Mouse (Mus musculus) C3H10T1/2 (cell line): ENCODE measurements around the gene Gnas. TPM values are rescaled to one million over a fixed set of nuclear protein-coding genes. Genes with fewer than 3 reads are reported as not detected.

Source experiments
- polyA plus RNA-seq, 2 experiments: library from polyadenylated mRNA; unstranded; fragments of >200 nt; fragmentation: generic; extraction: Trizol; gene quantifications; one replicate each; pipeline ENCODE4 v1.2.1; 2012; ENCODE audit warnings: missing spikeins in 2 of 2

Gene Gnas
- polyA plus RNA-seq: 1,000 to 10,000 TPM in 1 of 2 experiments, 100 to 1,000 TPM in 1; 476 to 1,294 TPM

DNA sequence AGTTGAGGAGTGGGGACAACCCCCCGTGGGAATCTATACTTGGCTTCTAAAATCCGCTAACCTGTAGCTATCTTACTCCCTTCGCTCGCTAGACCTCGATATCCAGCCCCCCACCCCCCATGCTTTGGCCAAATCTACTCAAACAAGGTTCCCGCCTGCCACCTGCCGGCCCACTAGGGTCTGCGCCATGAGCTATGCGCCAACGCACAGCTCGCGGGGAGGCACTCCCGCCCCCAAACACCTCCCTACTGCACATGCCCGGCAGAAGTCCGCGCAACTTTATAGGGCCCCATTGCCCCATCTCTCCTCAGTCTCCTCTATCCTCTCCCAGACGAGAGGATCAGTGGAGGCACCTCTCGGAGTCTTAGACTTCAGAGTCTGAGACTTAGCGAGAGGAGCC lies at the start of gene Gnas:
TSS of gene Gnas (plus strand) at position 310 of the 400 bp plus-strand sequence.

DNA sequence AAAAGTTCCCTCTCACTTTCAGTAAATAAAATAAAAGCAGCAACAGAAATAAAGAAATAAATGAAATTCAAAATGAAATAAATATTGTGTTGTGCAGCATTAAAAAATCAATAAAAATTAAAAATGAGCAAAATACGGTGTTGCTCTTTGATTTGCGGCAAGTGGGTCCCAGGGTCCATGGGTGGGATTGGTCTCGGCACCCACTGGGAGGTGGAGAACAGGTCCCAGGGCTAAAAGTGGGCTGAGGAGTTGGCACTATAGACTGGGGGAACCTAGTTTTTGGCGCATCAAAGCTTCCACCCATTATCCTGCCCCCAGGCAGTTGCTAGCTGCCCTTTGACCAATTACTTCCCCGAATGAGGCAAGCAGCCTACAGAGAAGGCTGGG lies 62.5 kb downstream of the Gnas start, which contains the start of gene Gm20721:
TSS of gene Gm20721 (minus strand) at position 101 of the 387 bp plus-strand sequence.

Other genes starting within 250 kb of the Gnas start
- gene Stx16, start 208.0 kb upstream of the Gnas start, polyA plus RNA-seq: 10 to 100 TPM in 1 of 2 experiments, under 1 TPM in 1; 0.70 to 13.3 TPM
- 10 to 100 TPM; 19.2 to 23.4 TPM for gene Npepl1, start 174.0 kb upstream of the Gnas start, polyA plus RNA-seq
- gene Gm20721, start 62.4 kb downstream of the Gnas start, polyA plus RNA-seq: 1 to 10 TPM in 1 of 2 experiments, under 1 TPM in 1; 0.70 to 2.6 TPM
- gene Nelfcd, start 131.5 kb downstream of the Gnas start, polyA plus RNA-seq: 10 to 100 TPM; 37.6 to 40.7 TPM
- 100 to 1,000 TPM; 117 to 284 TPM for gene Ctsz, start 154.7 kb downstream of the Gnas start, polyA plus RNA-seq
- gene Tubb1, start 166.4 kb downstream of the Gnas start, polyA plus RNA-seq: not detected
- gene Atp5e, start 179.8 kb downstream of the Gnas start, polyA plus RNA-seq: 1,000 to 10,000 TPM; 1,261 to 1,349 TPM
- gene Prelid3b, start 188.8 kb downstream of the Gnas start, polyA plus RNA-seq: 10 to 100 TPM in 1 of 2 experiments, 1 to 10 TPM in 1; 8.6 to 23.5 TPM